Mouse (Mus musculus): Measurements from ENCODE around the gene Smarcc2. TPM values are rescaled to one million over a fixed set of nuclear protein-coding genes. Genes with fewer than 3 reads are reported as not detected.
A peak's percentile ranks its signal among the peaks of the same experiment; 100 is the strongest.
"Not testable (repeated sequence)": the region's sequence is repeated elsewhere in the genome, so short reads cannot be mapped to it uniquely, and the experiment has no call there.

The Smarcc2 gene
- total RNA-seq, 2 experiments from 2014 or later: 56.9 to 90.4 TPM

DNA sequence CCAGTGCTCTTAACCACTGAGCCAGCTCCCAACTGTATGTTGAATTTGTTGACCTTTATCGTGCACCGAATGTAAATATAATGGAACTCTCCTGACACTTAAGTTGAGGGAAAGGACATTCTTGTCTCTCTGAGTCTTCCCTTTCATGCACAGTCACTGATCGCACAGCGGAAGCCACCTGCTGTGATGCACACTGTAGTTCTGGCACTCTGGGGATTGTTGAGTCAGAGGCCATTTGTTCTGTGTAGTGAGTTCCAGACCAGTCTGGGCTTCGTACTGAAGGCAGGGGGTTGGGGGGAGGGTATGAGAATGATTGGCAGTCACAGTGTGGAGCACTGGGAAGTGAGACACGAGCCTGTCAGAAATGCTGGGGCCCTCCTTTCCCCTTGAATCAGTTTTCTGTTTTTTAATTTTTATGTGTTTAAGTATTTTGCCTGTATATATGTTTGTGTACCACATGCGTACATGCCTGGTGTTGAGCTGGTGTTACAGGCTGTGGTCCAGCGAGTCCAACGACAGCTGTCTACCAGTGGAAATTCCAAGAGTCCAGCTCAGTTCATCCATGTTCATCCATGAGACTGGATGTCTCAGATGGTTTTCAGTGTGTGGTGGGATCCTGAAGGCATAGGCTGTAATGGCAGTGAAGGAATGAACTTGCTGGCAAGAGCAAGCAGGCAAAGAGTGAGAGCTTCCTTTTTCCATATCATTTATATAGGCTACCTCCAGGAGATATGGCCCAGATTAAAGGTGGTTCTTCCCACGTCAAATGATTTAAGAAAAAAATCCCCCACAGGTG is 17.5 kb upstream of the Smarcc2 start:
- ATAC-seq (replicated peaks; ENCODE audit: poor library complexity, severe bottlenecking): no peak

DNA sequence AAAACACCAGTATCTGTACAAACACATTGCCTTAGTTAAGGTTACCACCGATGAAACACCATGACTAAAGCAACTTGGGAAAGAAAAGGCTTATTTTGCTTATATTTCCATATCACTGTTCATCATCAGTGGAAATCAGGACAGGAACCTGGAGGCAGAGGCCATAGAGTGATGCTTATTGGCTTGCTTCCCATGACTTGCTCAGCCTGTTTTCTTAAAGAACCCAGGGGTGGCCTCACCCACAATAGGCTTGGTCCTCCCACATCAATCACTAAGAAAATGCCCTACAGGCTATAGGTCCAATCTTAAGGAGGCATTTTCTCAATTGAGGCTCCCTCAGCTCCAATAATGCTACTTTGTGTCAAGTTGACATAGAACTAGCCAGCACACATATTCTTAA is 16.3 kb upstream of the Smarcc2 start:
- no peak for ATAC-seq (replicated peaks; ENCODE audit: poor library complexity, severe bottlenecking)

GRCm38 (mm10) chr10:128444354-128444753 is 14.7 kb upstream of the Smarcc2 start:
- ATAC-seq (replicated peaks; ENCODE audit: poor library complexity, severe bottlenecking): no peak

- ATAC-seq (replicated peaks; ENCODE audit: poor library complexity, severe bottlenecking): peak; percentile 52
These were observed 13.6 kb upstream of the Smarcc2 start for GRCm38 (mm10) chr10:128445407-128445806.

DNA sequence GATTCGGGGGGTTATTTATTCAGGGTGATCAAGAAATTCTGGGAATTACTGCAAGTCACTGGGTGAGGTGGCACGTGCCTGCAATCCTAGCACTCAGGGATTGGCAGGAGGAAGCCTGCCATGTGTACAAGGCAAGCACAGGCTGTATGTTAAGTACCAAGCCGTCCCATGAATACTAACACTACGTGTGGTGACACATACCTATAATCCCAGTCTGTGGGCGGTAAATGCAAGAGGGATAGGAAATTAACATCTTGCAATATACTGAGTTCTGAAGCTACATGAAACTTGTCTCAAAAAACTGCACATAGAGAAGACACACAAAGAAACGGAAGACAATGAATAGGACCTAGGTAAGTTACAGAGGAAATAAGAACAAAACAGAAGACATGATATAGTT is 8.0 kb upstream of the Smarcc2 start:
- no peak for ATAC-seq (replicated peaks; ENCODE audit: poor library complexity, severe bottlenecking)

DNA sequence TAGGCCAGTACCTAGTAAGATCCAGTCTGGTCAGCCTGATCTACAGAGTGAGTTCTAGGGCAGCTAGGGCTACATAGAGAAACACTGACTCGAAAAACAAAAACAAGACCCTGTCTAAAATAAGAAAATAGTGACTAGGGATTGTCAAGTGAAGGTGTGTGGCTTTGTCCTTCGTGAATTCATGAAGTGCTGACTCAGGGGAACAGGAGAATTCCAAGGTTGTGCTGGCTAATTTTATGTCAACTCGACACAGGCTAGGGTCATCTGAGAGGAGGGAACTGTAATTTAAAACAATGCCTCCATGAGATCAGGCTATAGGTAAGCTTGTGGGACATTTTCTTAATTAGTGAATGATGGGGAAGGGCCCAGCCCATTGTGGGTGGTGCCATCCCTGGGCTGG is 4.6 kb upstream of the Smarcc2 start:
- ATAC-seq (replicated peaks; ENCODE audit: poor library complexity, severe bottlenecking): no peak

GRCm38 (mm10) chr10:128455280-128455679 is 3.8 kb upstream of the Smarcc2 start:
- peak; percentile 61 for ATAC-seq (replicated peaks; ENCODE audit: poor library complexity, severe bottlenecking)

DNA sequence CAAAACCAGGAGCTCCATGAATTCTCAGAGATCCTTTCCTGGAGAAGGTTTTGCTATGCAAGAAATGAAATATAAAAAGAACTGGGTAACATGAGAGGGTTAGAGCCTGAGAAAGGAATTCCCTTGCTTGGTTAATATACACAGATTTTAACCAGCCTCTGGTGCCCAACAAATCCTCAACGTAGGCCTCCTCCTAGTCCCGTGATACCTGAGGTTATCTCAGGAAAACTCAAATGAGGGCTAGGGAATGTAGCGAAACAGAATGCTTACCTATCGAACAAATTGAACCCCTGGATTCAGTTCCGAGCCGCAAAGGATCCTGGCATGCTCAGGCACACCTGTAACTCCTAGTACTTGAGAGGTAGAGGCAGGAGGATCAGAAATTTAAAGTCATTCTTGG is 1.4 kb upstream of the Smarcc2 start:
- ATAC-seq (replicated peaks; ENCODE audit: poor library complexity, severe bottlenecking): no peak

- peak; percentile 67 for ATAC-seq (replicated peaks; ENCODE audit: poor library complexity, severe bottlenecking)
These were observed 715 bp upstream of the Smarcc2 start for GRCm38 (mm10) chr10:128458348-128458718.

- ATAC-seq (replicated peaks; ENCODE audit: poor library complexity, severe bottlenecking): no peak
These were observed 591 bp downstream of the Smarcc2 start for GRCm38 (mm10) chr10:128459409-128460269.

DNA sequence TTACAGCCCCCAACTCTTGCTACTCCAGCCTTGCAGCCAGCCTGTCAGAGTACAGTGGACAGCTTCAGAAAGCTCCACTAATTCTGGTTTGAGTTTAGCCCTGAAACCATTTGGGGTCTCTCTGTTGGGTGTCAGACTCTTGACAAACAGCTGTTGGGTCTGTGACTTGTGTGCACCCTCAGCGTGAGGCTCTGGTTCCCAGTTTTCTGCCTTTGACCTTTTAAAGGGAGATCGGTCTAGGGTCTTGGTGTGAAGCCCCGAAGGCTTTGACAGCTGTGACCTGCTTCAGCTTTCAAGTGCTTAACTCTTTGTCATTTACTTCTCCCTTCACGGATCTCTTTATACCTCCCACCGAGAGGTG is 1.2 kb downstream of the Smarcc2 start:
- no peak for ATAC-seq (replicated peaks; ENCODE audit: poor library complexity, severe bottlenecking)

- ATAC-seq (replicated peaks; ENCODE audit: poor library complexity, severe bottlenecking): no peak
These were observed 15.3 kb downstream of the Smarcc2 start for GRCm38 (mm10) chr10:128474366-128474765.

GRCm38 (mm10) chr10:128486370-128486769 is 27.3 kb downstream of the Smarcc2 start:
- ATAC-seq (replicated peaks; ENCODE audit: poor library complexity, severe bottlenecking): no peak

- no peak for ATAC-seq (replicated peaks; ENCODE audit: poor library complexity, severe bottlenecking)
These were observed 29.0 kb downstream of the Smarcc2 start for GRCm38 (mm10) chr10:128487861-128488712.

GRCm38 (mm10) chr10:128488776-128489175 is 29.7 kb downstream of the Smarcc2 start:
- ATAC-seq (replicated peaks; ENCODE audit: poor library complexity, severe bottlenecking): no peak

DNA sequence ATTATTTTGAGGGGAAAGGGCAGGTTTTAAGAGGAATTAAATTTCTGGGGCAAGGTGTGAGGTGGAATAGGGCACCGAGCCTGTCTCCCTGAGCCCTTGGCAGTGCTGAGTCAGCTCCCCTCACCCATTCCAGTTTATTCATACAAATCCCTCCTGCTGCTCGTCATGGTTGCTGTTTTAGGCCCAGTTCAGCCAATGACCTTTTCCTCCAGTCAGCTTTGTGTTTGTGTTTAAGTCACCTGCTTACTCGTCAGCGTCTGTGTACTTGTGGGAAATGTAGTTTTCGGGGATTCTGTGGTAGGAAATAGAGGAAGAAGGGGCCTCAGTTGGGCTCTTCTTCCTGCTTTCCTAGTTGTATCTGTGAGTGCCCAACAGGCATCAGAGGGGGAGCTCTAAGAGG is 30.3 kb downstream of the Smarcc2 start:
- ATAC-seq (replicated peaks; ENCODE audit: poor library complexity, severe bottlenecking): peak; percentile 13

- ATAC-seq (replicated peaks; ENCODE audit: poor library complexity, severe bottlenecking): no peak
These were observed 30.7 kb downstream of the Smarcc2 start for GRCm38 (mm10) chr10:128489785-128490184.

DNA sequence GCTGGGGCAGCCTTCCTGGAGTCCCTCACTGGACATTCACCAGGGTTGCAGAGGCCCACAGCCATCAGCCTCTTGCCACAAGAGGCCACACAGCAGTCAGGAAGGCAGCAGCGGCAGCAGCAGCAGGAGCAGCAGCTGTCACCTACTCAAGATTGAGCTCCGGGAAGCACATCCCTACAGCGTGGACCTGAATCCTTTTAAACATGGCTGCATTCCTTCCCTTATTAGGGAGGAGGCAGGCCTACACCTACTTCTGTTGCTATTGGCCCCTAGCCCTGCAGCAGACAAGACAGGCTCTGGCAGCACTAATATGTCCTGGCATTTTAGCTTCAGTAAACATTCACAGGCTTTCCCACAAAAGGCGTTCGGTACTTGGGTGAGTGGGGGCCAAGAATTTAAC is 31.2 kb downstream of the Smarcc2 start:
- no peak for ATAC-seq (replicated peaks; ENCODE audit: poor library complexity, severe bottlenecking)

GRCm38 (mm10) chr10:128490912-128491311 is 31.9 kb downstream of the Smarcc2 start:
- ATAC-seq (replicated peaks; ENCODE audit: poor library complexity, severe bottlenecking): no peak

- no peak for ATAC-seq (replicated peaks; ENCODE audit: poor library complexity, severe bottlenecking)
These were observed 32.4 kb downstream of the Smarcc2 start for GRCm38 (mm10) chr10:128491495-128491894.

- ATAC-seq (replicated peaks; ENCODE audit: poor library complexity, severe bottlenecking): not testable (repeated sequence)
These were observed 33.0 kb downstream of the Smarcc2 start for GRCm38 (mm10) chr10:128492051-128492450.

All from granulocyte monocyte progenitor cell, adult 5-6 weeks (primary cell).